Mouse (Mus musculus) heart, embryonic 14.5 days (tissue): ENCODE measurements around the gene Ubqln1. TPM values are rescaled to one million over a fixed set of nuclear protein-coding genes. Genes with fewer than 3 reads are reported as not detected.

ENCODE experiments used
- ATAC-seq: fragments of 200-750 bp; cut with Nextera tagmentation; 2 replicates; pipeline ENCODE4 v1.8.0; 2017; ENCODE audit warnings: low read depth, moderate TSS enrichment; ENCODE audit not compliant: insufficient number of reproducible peaks, insufficient read depth, low FRiP score
- H3K27ac ChIP-seq, 2 experiments: fragments of 200-500 bp in 1 of 2; fragments of 300-500 bp in 1 of 2; sonication (generic) in 1 of 2; replicated peaks in 1 of 2; 2 replicates each; pipeline ENCODE4 v1.5.1; 2012 to 2014; ENCODE audit warnings: low read depth in 2 of 2, low read length in 2 of 2, control low read depth in 1 of 2, mild to moderate bottlenecking in 1 of 2, mixed read lengths in 1 of 2; ENCODE audit not compliant: control insufficient read depth in 1 of 2, insufficient read depth in 1 of 2
- H3K27me3 ChIP-seq: fragments of 300-500 bp; sonication (generic); 2 replicates; pipeline ENCODE4 v1.6.1; 2014; ENCODE audit warnings: mild to moderate bottlenecking, low read length, control low read depth; ENCODE audit not compliant: control insufficient read depth, insufficient read depth
- H3K36me3 ChIP-seq: fragments of 300-500 bp; sonication (generic); 2 replicates; pipeline ENCODE4 v1.6.1; 2014; ENCODE audit warnings: mild to moderate bottlenecking, control low read depth, low read length, mixed read lengths; ENCODE audit not compliant: control insufficient read depth, insufficient read depth
- H3K4me1 ChIP-seq, 2 experiments: fragments of 200-500 bp in 1 of 2; fragments of 300-500 bp in 1 of 2; sonication (generic) in 1 of 2; 2 replicates each; pipeline ENCODE4 v1.6.1; 2012 to 2014; ENCODE audit warnings: low read length in 2 of 2, control low read depth in 1 of 2, mixed read lengths in 1 of 2; ENCODE audit not compliant: control insufficient read depth in 2 of 2, insufficient read depth in 2 of 2
- H3K4me2 ChIP-seq: fragments of 300-500 bp; sonication (generic); 2 replicates; pipeline ENCODE4 v1.6.1; 2014; ENCODE audit warnings: mild to moderate bottlenecking, low read length
- H3K4me3 ChIP-seq, 2 experiments: fragments of 200-500 bp in 1 of 2; fragments of 300-500 bp in 1 of 2; sonication (generic) in 1 of 2; 2 replicates each; pipeline ENCODE4 v1.5.1; 2012 to 2014; ENCODE audit warnings: low read length in 2 of 2, mild to moderate bottlenecking in 2 of 2, control low read depth in 1 of 2, low read depth in 1 of 2, moderate library complexity in 1 of 2; ENCODE audit not compliant: control insufficient read depth in 1 of 2, insufficient read depth in 1 of 2
- H3K9ac ChIP-seq: fragments of 300-500 bp; sonication (generic); 2 replicates; pipeline ENCODE4 v1.6.1; 2014; ENCODE audit warnings: mild to moderate bottlenecking, low read length
- H3K9me3 ChIP-seq: fragments of 300-500 bp; sonication (generic); 2 replicates; pipeline ENCODE4 v1.6.1; 2016; ENCODE audit warnings: low read length, control low read depth; ENCODE audit not compliant: control insufficient read depth
- WGBS: fragments of 180-500 bp; shearing (Covaris S2); extraction: QIAGEN DNeasy Blood & Tissue Kit; methylation state at CpG from one replicate; pipeline ENCODE4 v1.1.7; 2014; 5-methylcytosine and 5-hydroxymethylcytosine counted together
- polyA plus RNA-seq: library from polyadenylated mRNA; unstranded; fragments of >200 nt; fragmentation: Nextera tagmentation; extraction: Ambion mirVana; gene quantifications from 2 replicates; pipeline ENCODE4 v1.2.1, GENCODE M21; 2014

Gene Ubqln1
- polyA plus RNA-seq, result 66.6 and 67.2 TPM in 2 replicates

GRCm38 (mm10) chr13:58215592-58216341, at the start of gene Ubqln1:
Gene Ubqln1, minus strand, starts transcription at chr13:58215653.
- peak within 1 kb of the TSS; percentile 77 to 80 for H3K27ac ChIP-seq
- ATAC-seq, result peak; percentile 93
- 4% methylated on average over 61 of the region's 62 CpGs for WGBS
- no peaks in the 10 kb centered on the region for H3K36me3 ChIP-seq
- H3K4me2 ChIP-seq, result peak within 1 kb of the TSS; percentile 85
- H3K4me1 ChIP-seq, result peaks cover 5 to 29% of the 10 kb centered on the region in 2 experiments
- H3K27me3 ChIP-seq, result no peaks in the 10 kb centered on the region
- no peaks in the 10 kb centered on the region for H3K9me3 ChIP-seq
- peak within 1 kb of the TSS; percentile 92 to 99 for H3K4me3 ChIP-seq
- peak within 1 kb of the TSS; percentile 98 for H3K9ac ChIP-seq

GRCm38 (mm10) chr13:58263546-58263945, 48.1 kb upstream of the Ubqln1 start:
- 73% methylated on average over 8 of the region's 8 CpGs for WGBS
- Histone ChIP-seq H3K27ac (no peak overlapping the region), H3K36me3 (peaks cover 31% of the 10 kb centered on the region), H3K9me3 (no peaks in the 10 kb centered on the region), H3K4me2 (no peak overlapping the region), H3K4me3 (no peak overlapping the region), H3K27me3 (no peaks in the 10 kb centered on the region), H3K9ac (no peak overlapping the region), H3K4me1 (no peaks in the 10 kb centered on the region)
- ATAC-seq, result no peak

- Histone ChIP-seq H3K9me3 (no peaks in the 10 kb centered on the region), H3K27me3 (no peaks in the 10 kb centered on the region), H3K4me3 (no peak overlapping the region), H3K27ac (peak overlapping the region in 1 of 2 experiments; percentile 9; a peak in 2 of 4 replicates), H3K4me1 (no peaks in the 10 kb centered on the region), H3K9ac (no peak overlapping the region), H3K4me2 (no peak overlapping the region), H3K36me3 (peaks cover 36% of the 10 kb centered on the region)
- WGBS, result 65% methylated on average over 4 of the region's 4 CpGs
- no peak for ATAC-seq
Observed at GRCm38 (mm10) chr13:58261674-58262073, 46.2 kb upstream of the Ubqln1 start.

GRCm38 (mm10) chr13:58253268-58253667, 37.8 kb upstream of the Ubqln1 start:
- ATAC-seq, result no peak
- Histone ChIP-seq H3K4me2 (no peak overlapping the region), H3K9ac (no peak overlapping the region), H3K36me3 (peaks cover 37% of the 10 kb centered on the region), H3K27me3 (no peaks in the 10 kb centered on the region), H3K27ac (no peak overlapping the region), H3K9me3 (no peaks in the 10 kb centered on the region), H3K4me1 (no peaks in the 10 kb centered on the region), H3K4me3 (no peak overlapping the region)
- 85% methylated on average over 1 of the region's 1 CpGs for WGBS

- Histone ChIP-seq H3K36me3 (peaks cover 21% of the 10 kb centered on the region; the same call in 1 of the 2 replicates), H3K9ac (no peak overlapping the region), H3K27ac (no peak overlapping the region), H3K9me3 (no peaks in the 10 kb centered on the region), H3K4me2 (no peak overlapping the region), H3K27me3 (no peaks in the 10 kb centered on the region), H3K4me3 (no peak overlapping the region), H3K4me1 (no peaks in the 10 kb centered on the region; a peak in 1 of 4 replicates)
- 92% methylated on average over 5 of the region's 5 CpGs for WGBS
- ATAC-seq, result no peak
Observed at GRCm38 (mm10) chr13:58248957-58249356, 33.5 kb upstream of the Ubqln1 start.

GRCm38 (mm10) chr13:58236536-58236935, 21.1 kb upstream of the Ubqln1 start:
- Histone ChIP-seq H3K4me1 (no peaks in the 10 kb centered on the region), H3K9ac (no peak overlapping the region), H3K4me2 (no peak overlapping the region), H3K27ac (no peak overlapping the region), H3K9me3 (no peaks in the 10 kb centered on the region), H3K36me3 (peaks cover 31% of the 10 kb centered on the region), H3K4me3 (no peak overlapping the region), H3K27me3 (no peaks in the 10 kb centered on the region)
- ATAC-seq, result no peak
- 90% methylated on average over 7 of the region's 7 CpGs for WGBS

- H3K9me3 ChIP-seq, result no peaks in the 10 kb centered on the region
- no peak overlapping the region for H3K4me3 ChIP-seq
- ATAC-seq, result no peak
- H3K36me3 ChIP-seq, result peaks cover 18% of the 10 kb centered on the region
- no peak overlapping the region for H3K4me2 ChIP-seq
- H3K4me1 ChIP-seq, result no peaks in the 10 kb centered on the region
- H3K27me3 ChIP-seq, result no peaks in the 10 kb centered on the region
- H3K9ac ChIP-seq, result no peak overlapping the region
- H3K27ac ChIP-seq, result no peak overlapping the region
- 39% methylated on average over 5 of the region's 5 CpGs for WGBS
Observed at GRCm38 (mm10) chr13:58232611-58233010, 17.2 kb upstream of the Ubqln1 start.
